Mouse (Mus musculus): ENCODE results near the gene Gramd1a.

- no peak for TF ChIP-seq CTCF (IDR thresholded peaks at IDR 0.05; ENCODE audit: low read depth, low read length)
- no peak for TF ChIP-seq POLR2A (IDR thresholded peaks at IDR 0.05; ENCODE audit: insufficient read depth, low read length)
Observed at GRCm38 (mm10) chr7:31149751-31150565, 5.7 kb downstream of the Gramd1a start.
